9 mouse cellular contexts compared by ENCODE assay signal in genomic region chr10:77583795-77584422, GRCm38 (mm10). TPM values are rescaled to one million over a fixed set of nuclear protein-coding genes. Genes with fewer than 3 reads are reported as not detected.
DNase-seq lines count a peak whose midpoint lies in the region; ATAC-seq and TF ChIP-seq lines count a peak whose summit lies in the region.
"Had no signal": no experiment of that assay in that cellular context is flagged by ENCODE, and none has a peak within 500 bp of the region (broad histone marks: within the 10 kb centered on the region; RNA-seq: fewer than 3 reads in every experiment).

No protein-coding gene starts in this region.

- peaks cover 22% of the 10 kb centered on the region for H3K4me1 ChIP-seq in limb, embryonic 13.5 days
- peaks cover 30% of the 10 kb centered on the region for H3K4me1 ChIP-seq in limb, embryonic 10.5 days
- H3K4me1 ChIP-seq in small intestine, adult 2 months (ENCODE audit: control insufficient read depth, insufficient read depth, insufficient read length, low read length) = peaks cover 40% of the 10 kb centered on the region

- no peak overlapping the region for H3K4me3 ChIP-seq in limb, embryonic 13.5 days
- no peak overlapping the region for H3K4me3 ChIP-seq in limb, embryonic 10.5 days
- peak overlapping the region; percentile 7; the same call in 1 of the 2 replicates for H3K4me3 ChIP-seq in small intestine, adult 2 months (ENCODE audit: low read depth, low read length)
- H3K4me3 ChIP-seq: midbrain, embryonic 12.5 days had no signal

- WGBS in limb, embryonic 13.5 days = 79% methylated on average over 10 of the region's 10 CpGs
- WGBS in limb, embryonic 10.5 days = 91% methylated on average over 10 of the region's 10 CpGs
- WGBS in small intestine, adult 2 months = 59% methylated on average over 10 of the region's 10 CpGs

- H3K9ac ChIP-seq in limb, embryonic 13.5 days = no peak overlapping the region
- H3K9ac ChIP-seq: midbrain, embryonic 12.5 days had no signal

- no peak for TF ChIP-seq CTCF in small intestine, adult 2 months (IDR thresholded peaks at IDR 0.05; ENCODE audit: extremely low read depth, insufficient read length, insufficient replicate concordance, low read depth, low read length)

- no peak for DNase-seq in limb, embryonic 10.5 days (ENCODE audit: low spot score)
- DNase-seq in heart, adult 11 months = peak; percentile 97
- DNase-seq in kidney, postnatal 14 days = peak; percentile 61
- DNase-seq in embryo, embryonic 11 days = no peak
- DNase-seq in left cerebral cortex, adult 18-20 months (ENCODE audit: low spot score in 2 of 2) = no peak
- DNase-seq in left cerebral cortex, adult 9 months (ENCODE audit: low spot score in 2 of 2) = no peak

- H3K27ac ChIP-seq in limb, embryonic 13.5 days = no peak overlapping the region
- no peak overlapping the region for H3K27ac ChIP-seq in limb, embryonic 10.5 days
- H3K27ac ChIP-seq in small intestine, adult 2 months (ENCODE audit: insufficient read depth, low read depth, low read length) = no peak overlapping the region
- H3K27ac ChIP-seq: midbrain, embryonic 12.5 days had no signal

- no peak for TF ChIP-seq POLR2A in small intestine, adult 2 months (IDR thresholded peaks at IDR 0.05; ENCODE audit: low read depth, low read length)

- H3K9me3 ChIP-seq in limb, embryonic 13.5 days = no peaks in the 10 kb centered on the region
- H3K9me3 ChIP-seq in limb, embryonic 10.5 days (replicated peaks) = no peaks in the 10 kb centered on the region
- H3K9me3 ChIP-seq: midbrain, embryonic 12.5 days had no signal

- no peaks in the 10 kb centered on the region for H3K27me3 ChIP-seq in limb, embryonic 13.5 days
- H3K27me3 ChIP-seq in limb, embryonic 10.5 days (ENCODE audit: low read depth, poor library complexity, severe bottlenecking) = no peaks in the 10 kb centered on the region
- no peaks in the 10 kb centered on the region for H3K27me3 ChIP-seq in small intestine, adult 2 months (ENCODE audit: control insufficient read depth, insufficient read depth, low read length)
- H3K27me3 ChIP-seq: midbrain, embryonic 12.5 days had no signal

- no peak for ATAC-seq in limb, embryonic 13.5 days (ENCODE audit: low FRiP score, low read depth)

- H3K4me2 ChIP-seq in limb, embryonic 13.5 days (replicated peaks) = 0 out of 2 replicates have a peak overlapping the region, but pooled peaks have one; percentile 7

- H3K36me3 ChIP-seq in limb, embryonic 13.5 days = peaks cover 29% of the 10 kb centered on the region
- H3K36me3 ChIP-seq in limb, embryonic 10.5 days = peaks cover 37% of the 10 kb centered on the region
- peaks cover 17% of the 10 kb centered on the region for H3K36me3 ChIP-seq in small intestine, adult 2 months (ENCODE audit: control insufficient read depth, insufficient read depth, low read length)

RNA-seq across cellular contexts. Expression of gene Pttg1ip, which starts 2.4 kb away (rescaled TPM):
- 122 and 124 TPM in 2 replicates for polyA plus RNA-seq in limb, embryonic 13.5 days (2015; fragmentation: Nextera tagmentation; extraction: Ambion mirVana)
- 64.0 and 73.7 TPM in 2 replicates for polyA plus RNA-seq in limb, embryonic 10.5 days (2016; fragmentation: Nextera tagmentation; extraction: Ambion mirVana)
- 82.9 and 176 TPM in 2 replicates for polyA plus RNA-seq in small intestine, adult 2 months (2012; rRNA removed)
- total RNA-seq in left cerebral cortex, adult 18-20 months (2021) = 10 to 100 TPM; 67.0 to 72.0 TPM

RNA-seq across cellular contexts. Expression of gene Sumo3, which starts 22.0 kb away (rescaled TPM):
- polyA plus RNA-seq in limb, embryonic 13.5 days (2015; fragmentation: Nextera tagmentation; extraction: Ambion mirVana) = 389 and 422 TPM in 2 replicates
- 400 and 420 TPM in 2 replicates for polyA plus RNA-seq in limb, embryonic 10.5 days (2016; fragmentation: Nextera tagmentation; extraction: Ambion mirVana)
- polyA plus RNA-seq in small intestine, adult 2 months (2012; rRNA removed) = 129 and 254 TPM in 2 replicates
- total RNA-seq in left cerebral cortex, adult 18-20 months (2021) = 100 to 1,000 TPM; 165 to 172 TPM

RNA-seq across cellular contexts. Expression of gene Gm49325, which starts 22.1 kb away (rescaled TPM):
- polyA plus RNA-seq in limb, embryonic 13.5 days (2015; fragmentation: Nextera tagmentation; extraction: Ambion mirVana) = 3.9 TPM in 1 of 2 replicates, not detected in the other
- polyA plus RNA-seq in limb, embryonic 10.5 days (2016; fragmentation: Nextera tagmentation; extraction: Ambion mirVana) = 1.6 and 1.7 TPM in 2 replicates
- not detected in 2 replicates for polyA plus RNA-seq in small intestine, adult 2 months (2012; rRNA removed)
- total RNA-seq in left cerebral cortex, adult 18-20 months (2021) = 10 to 100 TPM; 12.9 to 13.0 TPM

RNA-seq across cellular contexts. Expression of gene Ube2g2, which starts 38.2 kb away (rescaled TPM):
- polyA plus RNA-seq in limb, embryonic 13.5 days (2015; fragmentation: Nextera tagmentation; extraction: Ambion mirVana) = 89.3 and 96.0 TPM in 2 replicates
- polyA plus RNA-seq in limb, embryonic 10.5 days (2016; fragmentation: Nextera tagmentation; extraction: Ambion mirVana) = 98.4 and 104 TPM in 2 replicates
- 16.5 and 20.9 TPM in 2 replicates for polyA plus RNA-seq in small intestine, adult 2 months (2012; rRNA removed)
- total RNA-seq in left cerebral cortex, adult 18-20 months (2021) = 10 to 100 TPM; 46.1 to 53.8 TPM

RNA-seq across cellular contexts. Expression of gene Itgb2, which starts 53.9 kb away (rescaled TPM):
- polyA plus RNA-seq in limb, embryonic 13.5 days (2015; fragmentation: Nextera tagmentation; extraction: Ambion mirVana) = 1.2 and 1.3 TPM in 2 replicates
- 0.75 and 0.85 TPM in 2 replicates for polyA plus RNA-seq in limb, embryonic 10.5 days (2016; fragmentation: Nextera tagmentation; extraction: Ambion mirVana)
- 14.3 and 17.4 TPM in 2 replicates for polyA plus RNA-seq in small intestine, adult 2 months (2012; rRNA removed)
- total RNA-seq in left cerebral cortex, adult 18-20 months (2021) = 1 to 10 TPM; 3.6 to 3.8 TPM

Comparison
In these comparisons a context has a peak if more than half of its experiments do, and no peak if none do; other contexts are left out.
1. DNase-seq: peak in heart, adult 11 months (single experiment) and kidney, postnatal 14 days (single experiment); none in limb, embryonic 10.5 days (single experiment), embryo, embryonic 11 days (single experiment), left cerebral cortex, adult 18-20 months (0 of 2) and left cerebral cortex, adult 9 months (0 of 2).